Mouse (Mus musculus): ENCODE measurements around the gene Pbp2.

The Pbp2 gene

GRCm38 (mm10) chr6:135302421-135303125, 7.6 kb downstream of the Pbp2 start:
- DNase-seq (ENCODE audit: low read depth in 1 of 2, low spot score in 2 of 2), result no peak

GRCm38 (mm10) chr6:135300469-135300868, 9.7 kb downstream of the Pbp2 start:
- no peak for DNase-seq (ENCODE audit: low read depth in 1 of 2, low spot score in 2 of 2)

DNA sequence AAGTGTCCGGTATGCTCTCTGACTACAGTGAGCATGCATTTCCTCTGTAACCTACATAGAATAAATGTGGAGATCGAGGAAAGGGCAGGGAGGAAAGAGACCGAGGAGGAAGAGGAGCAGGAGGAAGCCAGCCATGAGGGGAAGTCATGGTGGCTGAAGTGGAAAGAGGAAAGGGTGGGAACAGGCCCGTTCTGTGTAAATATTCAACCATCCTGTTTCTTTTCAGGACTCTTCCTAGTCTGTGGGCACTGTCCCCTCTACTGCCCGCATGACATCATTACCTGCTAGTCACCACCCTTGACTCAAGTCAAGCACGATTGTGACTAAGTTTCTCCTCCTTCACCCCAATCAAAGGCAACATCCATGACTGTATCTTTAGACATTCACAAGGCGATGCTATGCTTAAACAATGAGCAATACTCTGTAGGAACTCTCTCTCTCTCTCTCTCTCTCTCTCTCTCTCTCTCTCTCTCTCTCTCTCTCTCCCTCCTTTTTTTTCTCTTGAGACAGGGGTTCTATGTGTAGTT, 11.1 kb downstream of the Pbp2 start:
- DNase-seq (ENCODE audit: low read depth in 1 of 2, low spot score in 2 of 2), result no peak

GRCm38 (mm10) chr6:135297570-135297969, 12.6 kb downstream of the Pbp2 start:
- no peak for DNase-seq (ENCODE audit: low read depth in 1 of 2, low spot score in 2 of 2)

GRCm38 (mm10) chr6:135296267-135296666, 13.9 kb downstream of the Pbp2 start:
- peak; percentile 73 to 75 for DNase-seq (ENCODE audit: low read depth in 1 of 2, low spot score in 2 of 2)

DNA sequence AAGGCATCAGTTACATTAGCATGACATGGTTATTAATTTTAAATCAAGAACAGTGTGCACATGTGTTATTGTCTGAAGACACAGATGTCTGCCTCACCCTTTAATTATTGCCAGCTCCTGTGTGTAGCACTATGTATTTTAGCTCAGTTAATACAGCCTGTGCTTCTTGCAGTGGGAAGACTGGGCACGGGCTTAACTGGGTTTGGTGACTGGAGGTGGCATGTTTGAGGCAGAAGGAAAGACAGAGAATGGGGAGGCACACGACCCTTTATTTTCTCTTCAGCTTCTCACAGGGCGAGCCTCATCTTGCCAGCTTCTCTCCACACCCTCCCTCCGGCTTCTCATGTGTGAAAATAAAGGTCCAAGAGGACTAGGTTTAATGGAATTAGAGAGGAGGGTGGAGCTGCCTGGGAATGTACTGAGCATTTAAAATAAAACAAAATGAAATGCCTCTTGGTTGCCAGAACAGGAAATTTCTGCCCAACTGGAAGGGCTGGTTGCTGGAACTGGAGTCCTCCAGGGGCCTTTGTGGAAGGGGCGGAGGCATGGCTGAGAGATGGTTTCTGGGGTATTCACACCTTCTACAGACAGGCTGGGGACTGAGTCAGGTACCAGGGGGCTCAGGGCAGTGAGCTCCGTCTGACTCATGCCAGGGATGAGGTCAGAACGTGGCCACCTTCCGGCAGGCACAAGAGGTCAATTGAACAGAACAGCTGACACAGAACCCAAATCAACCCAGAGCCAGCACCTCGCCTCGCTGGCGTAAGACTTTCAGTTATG, 14.9 kb downstream of the Pbp2 start:
- DNase-seq (ENCODE audit: low read depth in 1 of 2, low spot score in 2 of 2), result no peak

DNA sequence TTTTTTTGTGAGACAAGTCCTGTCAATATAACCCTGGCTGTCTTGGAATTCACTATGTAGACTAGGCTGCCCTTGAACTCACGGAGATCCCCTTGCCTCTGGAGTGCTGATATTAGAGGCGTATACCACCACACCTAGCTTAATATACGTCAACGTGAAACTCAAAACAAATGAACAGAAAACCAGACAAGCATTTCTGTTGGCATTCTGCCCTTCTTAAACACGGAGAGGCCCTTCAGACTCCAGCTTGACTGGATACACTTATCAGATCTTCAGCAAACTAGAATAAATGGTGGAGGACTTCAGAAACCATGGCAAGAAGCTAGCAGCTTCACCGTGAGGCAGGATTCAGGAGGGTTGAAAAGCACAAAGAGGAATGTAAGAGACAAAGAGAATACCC, 16.1 kb downstream of the Pbp2 start:
- no peak for DNase-seq (ENCODE audit: low read depth in 1 of 2, low spot score in 2 of 2)

DNA sequence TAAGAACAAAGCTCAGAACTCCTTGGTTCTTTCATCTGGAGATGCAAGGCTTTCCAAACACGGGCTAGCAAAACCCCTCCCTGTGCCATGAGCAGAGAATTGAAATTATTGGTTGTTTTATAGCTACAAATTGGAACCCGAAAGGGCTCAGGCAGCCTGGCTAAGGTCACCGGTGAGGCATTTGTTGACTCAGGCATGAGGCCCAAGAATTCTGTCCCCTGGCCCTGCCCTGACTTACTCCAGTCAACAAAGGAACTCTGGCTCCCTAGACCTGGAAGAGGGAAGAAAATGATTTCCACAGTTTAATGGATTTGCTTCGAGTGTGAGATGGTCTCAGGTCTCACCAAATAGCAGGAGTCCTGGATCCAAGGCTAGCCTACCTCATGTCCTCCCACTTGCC, 17.8 kb downstream of the Pbp2 start:
- DNase-seq (ENCODE audit: low read depth in 1 of 2, low spot score in 2 of 2), result no peak

DNA sequence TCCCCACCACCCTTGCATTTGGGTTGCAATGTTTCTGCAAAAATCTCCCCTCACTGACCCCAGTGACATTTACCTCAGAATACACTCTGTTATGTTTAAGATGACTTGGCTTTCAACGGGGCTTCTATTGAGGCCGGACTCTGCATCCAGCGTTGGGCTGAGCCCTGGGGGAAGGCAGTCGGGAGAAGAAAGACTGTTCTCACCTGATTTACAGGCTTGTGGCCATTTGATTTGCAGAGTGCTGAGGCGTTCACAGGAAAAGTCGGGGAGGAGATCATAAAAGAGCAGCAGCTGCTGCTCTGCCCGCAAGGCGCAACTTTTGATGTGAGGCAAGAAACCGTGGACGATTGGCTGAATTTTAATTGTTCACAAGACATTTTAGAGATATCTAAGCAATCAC, 30.3 kb downstream of the Pbp2 start:
- DNase-seq (ENCODE audit: low read depth in 1 of 2, low spot score in 2 of 2), result no peak

GRCm38 (mm10) chr6:135279286-135279685, 30.9 kb downstream of the Pbp2 start:
- no peak for DNase-seq (ENCODE audit: low read depth in 1 of 2, low spot score in 2 of 2)

- DNase-seq (ENCODE audit: low read depth in 1 of 2, low spot score in 2 of 2), result no peak
Measured at GRCm38 (mm10) chr6:135278302-135278701, 31.9 kb downstream of the Pbp2 start.

DNA sequence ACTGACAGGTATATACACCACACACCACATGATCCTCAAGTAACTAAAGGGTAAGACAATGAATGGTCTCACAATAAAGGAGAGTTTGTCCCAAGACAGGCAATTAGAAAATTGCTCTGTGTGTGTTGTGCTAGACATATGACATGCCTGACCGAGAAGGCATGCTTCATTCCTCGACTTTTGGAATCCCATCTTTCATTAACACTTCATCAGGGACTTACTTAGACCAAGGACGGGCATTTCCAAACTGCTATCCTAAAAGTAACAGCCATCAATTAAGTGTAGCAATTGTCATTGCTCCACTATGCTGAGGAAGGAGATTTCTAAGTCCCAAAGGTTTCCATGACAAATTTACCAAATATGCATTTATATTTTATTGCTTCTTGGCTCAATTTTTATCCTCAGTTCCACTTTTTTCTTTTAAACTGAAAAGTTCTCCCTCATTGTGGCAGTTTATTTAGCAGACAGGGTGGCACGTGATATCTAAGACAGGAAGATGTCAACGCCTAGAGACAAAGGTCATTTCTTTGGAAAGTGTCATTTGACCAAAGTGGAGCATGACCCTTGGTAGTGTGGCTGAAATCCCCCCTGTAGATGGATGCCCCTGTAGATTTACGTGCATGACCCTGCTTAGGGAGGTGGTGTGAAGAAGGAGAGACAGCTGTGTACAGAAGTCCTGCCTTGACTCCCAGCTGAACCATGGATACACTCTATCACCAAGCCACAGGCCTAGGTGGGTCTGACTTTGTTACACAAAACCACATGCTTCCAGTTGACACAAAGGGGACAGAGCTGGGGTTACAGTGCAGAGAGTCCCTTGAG, 33.5 kb downstream of the Pbp2 start:
- no peak for DNase-seq (ENCODE audit: low read depth in 1 of 2, low spot score in 2 of 2)

DNA sequence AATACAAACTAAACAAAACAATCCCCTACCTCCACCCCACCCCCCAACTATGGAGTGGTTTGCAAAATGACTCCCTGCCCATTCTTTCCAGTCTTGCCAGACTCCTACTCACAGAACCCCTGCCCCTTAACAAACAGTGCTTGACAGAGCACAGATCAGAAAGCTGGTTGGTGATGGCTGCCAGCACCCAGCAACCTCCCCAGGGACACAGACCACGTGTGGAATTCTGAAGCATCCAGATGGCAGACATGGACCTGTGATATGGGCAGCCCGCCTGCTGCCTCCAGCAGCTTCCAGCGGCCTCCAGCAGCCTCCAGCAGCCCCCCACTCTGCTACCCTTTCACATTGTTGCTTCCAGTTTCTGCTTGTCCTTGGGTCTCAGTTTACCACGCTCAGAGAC, 35.0 kb downstream of the Pbp2 start:
- DNase-seq (ENCODE audit: low read depth in 1 of 2, low spot score in 2 of 2), result no peak

- no peak for DNase-seq (ENCODE audit: low read depth in 1 of 2, low spot score in 2 of 2)
Measured at GRCm38 (mm10) chr6:135273066-135273465, 37.1 kb downstream of the Pbp2 start.

- no peak for DNase-seq (ENCODE audit: low read depth in 1 of 2, low spot score in 2 of 2)
Measured at GRCm38 (mm10) chr6:135271761-135272160, 38.4 kb downstream of the Pbp2 start.

GRCm38 (mm10) chr6:135269626-135270025, 40.6 kb downstream of the Pbp2 start:
- DNase-seq (ENCODE audit: low read depth in 1 of 2, low spot score in 2 of 2), result no peak

DNA sequence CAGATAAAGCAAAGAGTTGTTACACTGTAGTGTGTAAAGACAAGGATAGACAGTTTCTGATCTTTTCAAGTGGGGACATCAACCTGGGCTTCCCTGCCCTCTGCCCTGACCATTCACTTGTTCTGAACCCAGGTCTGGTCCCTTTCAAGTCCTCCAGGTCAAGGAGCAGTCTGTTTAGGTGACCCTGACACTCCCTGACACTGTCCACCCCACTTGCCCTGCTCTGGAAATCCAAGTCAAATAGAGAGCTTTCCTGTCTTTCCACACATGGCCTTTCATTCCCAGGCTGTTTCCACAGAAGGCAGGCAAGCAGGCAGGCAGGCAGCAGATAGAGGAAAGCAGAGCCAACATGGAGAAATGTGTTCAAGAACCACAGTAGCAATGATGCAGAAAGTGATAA, 41.8 kb downstream of the Pbp2 start:
- no peak for DNase-seq (ENCODE audit: low read depth in 1 of 2, low spot score in 2 of 2)

DNA sequence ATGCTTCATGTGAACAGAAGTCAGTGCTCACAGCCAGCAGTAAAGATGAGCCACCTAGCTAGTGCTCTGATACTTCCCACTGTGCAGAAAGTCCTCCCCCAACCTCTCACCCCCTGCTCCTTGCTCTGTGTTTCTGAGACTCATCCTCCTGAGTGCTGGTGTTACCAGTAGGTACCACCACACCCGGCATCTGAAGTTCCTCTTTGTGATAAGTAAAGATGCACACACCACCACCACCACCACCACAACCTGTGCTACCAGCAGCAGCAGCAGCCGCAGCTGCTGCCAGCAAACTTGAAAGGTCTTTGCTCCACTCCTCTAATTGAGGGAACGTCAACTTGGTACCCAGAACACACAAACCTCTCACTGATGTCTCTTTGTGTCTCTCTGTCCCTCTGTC, 43.0 kb downstream of the Pbp2 start:
- no peak for DNase-seq (ENCODE audit: low read depth in 1 of 2, low spot score in 2 of 2)

DNA sequence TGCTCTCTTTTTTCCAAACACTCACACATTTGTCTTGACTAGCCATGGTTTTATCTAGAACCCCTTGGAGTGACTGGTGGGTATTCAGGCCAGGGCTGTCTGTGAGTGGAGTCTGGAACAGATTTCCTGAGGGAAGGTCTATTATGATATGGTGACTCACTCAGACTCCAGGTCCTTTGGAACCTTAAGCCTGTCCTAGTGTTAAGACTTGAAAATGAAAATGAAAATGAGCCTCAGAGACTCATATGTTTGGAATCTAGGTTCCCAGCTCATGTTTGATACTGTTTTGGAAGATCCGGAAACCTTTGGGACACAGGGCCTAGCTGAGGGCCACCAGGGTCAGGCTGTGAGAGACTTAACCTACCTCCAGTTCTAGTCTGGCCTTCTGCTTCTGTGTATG, 44.1 kb downstream of the Pbp2 start:
- DNase-seq (ENCODE audit: low read depth in 1 of 2, low spot score in 2 of 2), result no peak

- no peak for DNase-seq (ENCODE audit: low read depth in 1 of 2, low spot score in 2 of 2)
Measured at GRCm38 (mm10) chr6:135264136-135264535, 46.1 kb downstream of the Pbp2 start.

DNA sequence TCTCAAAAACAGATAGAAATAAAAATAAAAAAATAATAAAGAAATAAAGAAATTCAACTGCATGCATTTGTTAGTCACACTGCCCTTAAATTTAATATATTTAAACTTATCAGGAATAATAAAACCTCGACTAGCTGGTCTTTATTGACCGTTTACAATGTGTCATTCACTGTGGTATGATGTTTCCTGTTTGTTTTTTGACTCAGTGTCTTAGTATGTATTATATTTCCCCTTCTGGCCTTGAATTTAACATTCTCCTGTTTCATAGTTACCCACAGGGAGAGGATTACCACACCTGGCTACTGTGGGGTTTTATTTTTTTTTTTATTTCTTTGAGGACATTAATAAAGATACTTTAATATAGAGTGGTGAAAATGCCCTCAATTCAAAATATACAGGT, 47.6 kb downstream of the Pbp2 start:
- DNase-seq (ENCODE audit: low read depth in 1 of 2, low spot score in 2 of 2), result no peak

DNA sequence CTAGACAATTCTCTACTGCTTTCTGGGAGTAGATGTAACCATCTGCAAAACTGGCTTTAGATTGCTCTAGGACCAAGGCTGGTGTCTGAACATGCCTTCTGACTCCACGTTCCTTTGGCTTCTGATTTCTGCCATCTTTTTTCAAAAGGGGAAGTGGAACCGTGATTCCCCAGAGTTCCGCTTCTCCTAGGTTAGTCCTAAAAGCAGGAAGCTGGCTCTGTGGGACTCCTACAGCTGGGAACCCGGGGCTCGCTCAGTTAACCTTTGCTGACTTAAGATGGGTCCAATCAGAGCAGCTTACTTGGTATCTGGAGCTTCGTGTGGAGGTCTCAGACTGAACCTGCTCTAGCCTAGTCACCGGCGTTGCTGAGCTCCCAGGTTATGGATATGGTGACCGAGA, 49.1 kb downstream of the Pbp2 start:
- DNase-seq (ENCODE audit: low read depth in 1 of 2, low spot score in 2 of 2), result no peak
